Mouse (Mus musculus) E14TG2a.4 (cell line): ENCODE measurements around the gene Mrps12.

Experiments
- CTCF ChIP-seq: conservative IDR thresholded peaks from 2 replicates; pipeline ENCODE4 v1.5.1; 2014; ENCODE audit warnings: low read length
- NANOG ChIP-seq: IDR thresholded peaks from 2 replicates; pipeline ENCODE4 v1.6.1; 2014; ENCODE audit warnings: borderline replicate concordance, low read length, mixed read lengths

- TF ChIP-seq CTCF (no peak), NANOG (no peak)
Measured at GRCm38 (mm10) chr7:28714667-28715066, 27.0 kb downstream of the Mrps12 start.
